Mouse (Mus musculus) C2C12 (cell line): ENCODE data around the gene Map3k7. TPM values are rescaled to one million over a fixed set of nuclear protein-coding genes. Genes with fewer than 3 reads are reported as not detected.

Experiments
- H3K27me3 ChIP-seq: one replicate; pipeline ENCODE4 v1.6.1; 2011; ENCODE audit not compliant: control insufficient read depth, insufficient read depth, insufficient read length
- H3K36me3 ChIP-seq: one replicate; pipeline ENCODE4 v1.6.1; 2011; ENCODE audit not compliant: control insufficient read depth, insufficient read depth
- H3K4me3 ChIP-seq: one replicate; pipeline ENCODE4 v1.5.1; 2011; ENCODE audit warnings: mild to moderate bottlenecking, control low read depth; ENCODE audit not compliant: poor library complexity, insufficient read depth, severe bottlenecking
- H3K79me2 ChIP-seq: one replicate; pipeline ENCODE4 v1.6.1; 2011; ENCODE audit not compliant: control insufficient read depth, insufficient read depth
- H3K79me3 ChIP-seq: one replicate; pipeline ENCODE4 v1.6.1; 2011; ENCODE audit warnings: low read depth, control low read depth
- H3ac ChIP-seq: one replicate; pipeline ENCODE3; 2011; ENCODE audit warnings: low read depth; ENCODE audit not compliant: control insufficient read depth, insufficient read length
- CEBPB ChIP-seq: IDR thresholded peaks from one replicate; pipeline ENCODE4 v1.6.1; 2011; ENCODE audit warnings: low read depth, mild to moderate bottlenecking, control low read depth, moderate library complexity
- CTCF ChIP-seq: IDR thresholded peaks from one replicate; pipeline ENCODE4 v1.5.1; 2011; ENCODE audit not compliant: control insufficient read depth, insufficient read depth, insufficient read length
- FOSL1 ChIP-seq: IDR thresholded peaks from one replicate; pipeline ENCODE4 v1.8.0; 2011; ENCODE audit warnings: mild to moderate bottlenecking, low read length; ENCODE audit not compliant: poor library complexity, insufficient read depth, severe bottlenecking
- MAX ChIP-seq: IDR thresholded peaks from one replicate; pipeline ENCODE4 v1.6.1; 2011; ENCODE audit warnings: mild to moderate bottlenecking, control low read depth
- MYOD1 ChIP-seq: IDR thresholded peaks from one replicate; pipeline ENCODE4 v1.6.1; 2011; ENCODE audit warnings: low read depth; ENCODE audit not compliant: control insufficient read depth, insufficient read length
- MYOG ChIP-seq: IDR thresholded peaks from one replicate; pipeline ENCODE4 v1.6.1; 2011; ENCODE audit not compliant: control insufficient read depth, insufficient read length; ENCODE audit errors: extremely low read depth
- USF1 ChIP-seq: IDR thresholded peaks from one replicate; pipeline ENCODE4 v1.6.1; 2011; ENCODE audit warnings: low read depth, mild to moderate bottlenecking, control low read depth, moderate library complexity
- polyA plus RNA-seq: library from polyadenylated mRNA; unstranded; fragments of >200 nt; fragmentation: generic; extraction: Trizol; gene quantifications from one replicate; pipeline ENCODE4 v1.2.1, GENCODE M21; 2012; ENCODE audit warnings: missing spikeins

Map3k7 gene
- polyA plus RNA-seq, 1 experiment: 17.8 TPM

DNA sequence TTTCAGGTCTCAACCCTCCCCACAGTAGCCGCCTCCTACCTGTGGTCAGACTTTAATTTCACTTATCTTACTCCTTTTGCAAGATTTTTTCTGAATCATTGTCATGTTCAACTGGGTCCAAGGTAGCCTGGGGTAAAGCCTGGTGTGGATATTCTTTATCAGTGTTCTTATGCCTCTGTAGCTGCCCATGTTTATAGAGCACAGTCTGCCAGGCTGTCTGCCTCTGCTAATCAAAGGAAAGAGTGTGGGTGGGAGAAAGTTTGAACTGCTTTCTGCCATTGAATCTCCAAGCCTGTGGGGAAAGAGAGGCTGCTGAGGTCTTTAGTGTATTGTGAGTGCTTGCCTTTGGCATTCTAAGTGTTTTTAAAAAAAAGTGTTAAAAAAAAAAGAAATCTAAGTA lies 7.5 kb downstream of the Map3k7 start:
- TF ChIP-seq MAX (no peak), CTCF (no peak), MYOD1 (no peak), CEBPB (no peak), FOSL1 (no peak), MYOG (no peak), USF1 (no peak)
- Histone ChIP-seq H3ac (no peak overlapping the region), H3K36me3 (no peaks in the 10 kb centered on the region), H3K27me3 (no peaks in the 10 kb centered on the region), H3K79me3 (peaks cover 74% of the 10 kb centered on the region), H3K4me3 (no peak overlapping the region), H3K79me2 (peaks cover 87% of the 10 kb centered on the region)

DNA sequence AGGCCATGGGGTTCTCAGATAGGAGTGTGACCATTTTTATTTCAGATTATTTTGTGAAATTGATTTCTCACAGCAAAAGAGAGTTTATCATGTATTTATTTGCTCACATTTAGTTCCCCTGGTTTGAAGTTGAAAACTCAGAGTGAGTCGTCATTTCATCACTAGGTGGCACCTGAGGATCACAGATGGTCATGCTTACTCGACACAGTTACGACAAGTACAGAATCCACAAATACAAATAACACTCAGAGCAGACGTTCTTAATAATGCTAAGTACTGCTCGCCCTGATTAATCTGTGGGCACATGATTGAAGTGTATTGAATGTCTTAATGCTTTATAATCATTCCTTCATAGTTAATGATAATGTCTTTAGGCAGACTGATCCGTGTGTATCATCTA lies 8.3 kb downstream of the Map3k7 start:
- no peak overlapping the region for H3K4me3 ChIP-seq
- peaks cover 79% of the 10 kb centered on the region for H3K79me2 ChIP-seq
- TF ChIP-seq MYOG (no peak), FOSL1 (no peak), CTCF (no peak), CEBPB (no peak), MYOD1 (no peak), MAX (no peak), USF1 (no peak)
- peaks cover 67% of the 10 kb centered on the region for H3K79me3 ChIP-seq
- H3ac ChIP-seq: no peak overlapping the region
- no peaks in the 10 kb centered on the region for H3K27me3 ChIP-seq
- H3K36me3 ChIP-seq: peaks cover under 1% of the 10 kb centered on the region

DNA sequence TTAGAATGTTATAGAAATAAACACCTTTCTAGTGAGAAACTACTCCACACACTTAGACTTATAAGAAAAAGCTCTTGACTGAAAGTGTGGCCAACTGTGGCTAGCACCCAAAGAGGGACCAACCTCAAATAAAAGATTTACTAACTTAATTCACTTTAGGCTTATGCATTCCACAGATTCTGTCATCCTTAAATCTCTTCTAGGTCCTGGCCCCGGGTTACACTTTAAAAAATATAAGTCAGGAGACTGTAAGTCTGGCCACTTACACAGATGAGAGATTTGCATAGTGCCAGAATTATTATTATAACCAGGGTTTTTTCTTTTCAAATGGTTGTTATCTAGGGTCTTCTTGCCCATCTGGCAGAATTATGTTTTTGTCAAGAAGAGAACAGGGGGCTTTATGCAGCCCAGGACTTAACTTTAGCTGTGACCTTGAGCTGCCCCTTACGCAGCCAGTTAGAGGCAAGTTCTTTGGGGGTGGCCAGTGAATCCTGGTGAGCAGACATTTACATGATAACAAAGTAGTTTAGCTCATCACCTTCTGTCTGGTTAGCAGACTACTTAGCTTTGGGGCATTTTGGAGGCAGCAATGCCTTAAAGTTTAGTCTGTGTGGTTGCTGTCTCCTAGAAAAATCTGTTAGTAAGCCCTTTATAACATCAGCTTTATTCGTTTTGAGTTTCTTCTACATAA lies 11.5 kb downstream of the Map3k7 start:
- H3K79me3 ChIP-seq: peaks cover 39% of the 10 kb centered on the region
- no peak overlapping the region for H3ac ChIP-seq
- peaks cover 22% of the 10 kb centered on the region for H3K36me3 ChIP-seq
- peaks cover 47% of the 10 kb centered on the region for H3K79me2 ChIP-seq
- no peak overlapping the region for H3K4me3 ChIP-seq
- no peaks in the 10 kb centered on the region for H3K27me3 ChIP-seq
- TF ChIP-seq FOSL1 (no peak), MAX (no peak)

DNA sequence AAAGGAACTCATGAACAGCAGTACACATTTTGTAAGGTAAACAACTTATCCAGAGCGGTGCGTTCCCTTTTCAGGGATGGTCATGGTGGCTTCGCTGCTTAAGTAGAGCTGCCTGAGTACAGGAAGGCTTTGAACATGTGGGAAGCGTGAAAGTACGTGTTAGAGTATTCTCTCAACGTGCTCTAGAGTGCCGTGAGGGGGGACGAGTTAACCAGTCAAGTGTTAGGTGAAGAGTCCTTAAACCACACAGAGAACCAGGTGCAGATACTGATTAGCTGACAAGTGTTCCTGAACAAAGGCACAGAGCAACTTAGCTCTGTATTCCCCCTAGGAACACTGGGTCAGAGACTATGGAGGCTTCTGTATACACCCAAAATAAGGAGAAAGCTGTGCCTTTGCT lies 18.0 kb downstream of the Map3k7 start:
- H3K79me3 ChIP-seq: peaks cover 2% of the 10 kb centered on the region
- TF ChIP-seq FOSL1 (no peak), CEBPB (no peak), CTCF (no peak), MYOG (no peak), MAX (no peak), USF1 (no peak), MYOD1 (no peak)
- H3K79me2 ChIP-seq: no peaks in the 10 kb centered on the region
- no peak overlapping the region for H3K4me3 ChIP-seq
- H3K36me3 ChIP-seq: peaks cover 56% of the 10 kb centered on the region
- H3K27me3 ChIP-seq: no peaks in the 10 kb centered on the region
- no peak overlapping the region for H3ac ChIP-seq

DNA sequence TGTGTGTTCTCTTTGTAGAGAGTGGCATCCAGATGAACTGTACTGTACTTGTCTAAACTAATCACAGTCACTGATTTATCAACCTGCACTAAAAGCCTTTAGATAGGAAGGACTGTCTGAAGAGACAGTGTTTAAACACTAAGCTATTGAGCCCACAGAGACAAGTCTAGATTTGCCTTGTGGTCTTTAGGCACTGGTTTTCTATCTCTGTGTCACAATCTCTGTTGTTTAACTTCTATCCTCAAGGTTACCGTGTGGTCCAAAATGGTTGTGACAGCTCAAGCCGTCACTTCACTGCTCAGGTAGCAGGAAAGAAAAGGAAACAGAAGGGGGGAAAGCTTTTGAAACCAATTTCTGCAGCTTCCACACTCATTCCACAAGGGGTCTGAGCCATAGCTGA lies 29.5 kb downstream of the Map3k7 start:
- Histone ChIP-seq H3K4me3 (no peak overlapping the region), H3K79me3 (no peaks in the 10 kb centered on the region), H3K27me3 (no peaks in the 10 kb centered on the region), H3K36me3 (peaks cover 48% of the 10 kb centered on the region), H3ac (no peak overlapping the region), H3K79me2 (no peaks in the 10 kb centered on the region)
- TF ChIP-seq USF1 (no peak), FOSL1 (no peak), MAX (no peak), CTCF (no peak), MYOG (no peak), CEBPB (no peak), MYOD1 (no peak)

DNA sequence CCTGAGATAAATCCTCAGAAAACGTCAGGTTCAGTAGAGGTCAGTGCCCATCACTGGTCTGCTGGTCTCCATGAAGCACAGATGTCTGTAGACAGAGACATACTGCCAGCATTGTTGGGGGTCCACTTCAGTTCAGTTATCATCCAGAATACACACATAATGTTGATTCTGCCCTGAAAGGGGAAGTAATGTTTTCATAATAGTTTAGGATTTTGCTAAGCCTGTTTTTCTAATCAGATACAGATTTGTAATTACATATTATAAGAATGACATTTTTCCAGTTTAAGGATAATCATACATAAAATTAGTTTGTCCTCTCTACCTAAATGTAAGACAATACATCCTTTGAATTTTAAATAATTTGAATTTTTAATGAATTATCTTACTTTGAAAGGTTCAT lies 30.0 kb downstream of the Map3k7 start:
- Histone ChIP-seq H3K79me3 (no peaks in the 10 kb centered on the region), H3K79me2 (no peaks in the 10 kb centered on the region), H3K27me3 (no peaks in the 10 kb centered on the region), H3ac (no peak overlapping the region), H3K36me3 (peaks cover 48% of the 10 kb centered on the region), H3K4me3 (no peak overlapping the region)
- TF ChIP-seq MAX: no peak
- no peak for TF ChIP-seq MYOD1
- TF ChIP-seq MYOG: no peak
- no peak for TF ChIP-seq CTCF
